Mouse (Mus musculus) CD8-positive naive resting alpha-beta T cell, adult 2 months (primary cell): ENCODE results near the gene Anks1b.
"Not testable (repeated sequence)": the region's sequence is repeated elsewhere in the genome, so short reads cannot be mapped to it uniquely, and the experiment has no call there.

Experiments
- DNase-seq, 2 experiments: peaks; one replicate each; pipeline ENCODE4 v3.0.0; 2022; ENCODE audit warnings: low read depth in 2 of 2, low spot score in 2 of 2

Gene Anks1b

GRCm38 (mm10) chr10:90546635-90547034, 673.3 kb downstream of the Anks1b start:
- DNase-seq: no peak

GRCm38 (mm10) chr10:90562906-90563305, 689.6 kb downstream of the Anks1b start:
- no peak for DNase-seq

GRCm38 (mm10) chr10:90576191-90577098, 703.1 kb downstream of the Anks1b start:
- DNase-seq: no peak

- no peak for DNase-seq
These were observed 703.8 kb downstream of the Anks1b start for GRCm38 (mm10) chr10:90577099-90577461.

GRCm38 (mm10) chr10:90577777-90578176, 704.5 kb downstream of the Anks1b start:
- DNase-seq: no peak

- no peak for DNase-seq
These were observed 706.7 kb downstream of the Anks1b start for GRCm38 (mm10) chr10:90579970-90580369.

- DNase-seq: no peak
These were observed 710.7 kb downstream of the Anks1b start for GRCm38 (mm10) chr10:90584052-90584451.

GRCm38 (mm10) chr10:90596142-90596541, 722.8 kb downstream of the Anks1b start:
- DNase-seq: no peak

- no peak for DNase-seq
These were observed 723.3 kb downstream of the Anks1b start for GRCm38 (mm10) chr10:90596576-90596975.

- no peak for DNase-seq
These were observed 725.8 kb downstream of the Anks1b start for GRCm38 (mm10) chr10:90599149-90599548.

- DNase-seq: no peak
These were observed 726.6 kb downstream of the Anks1b start for GRCm38 (mm10) chr10:90599726-90600531.

GRCm38 (mm10) chr10:90607586-90607985, 734.3 kb downstream of the Anks1b start:
- no peak for DNase-seq

GRCm38 (mm10) chr10:90609437-90609836, 736.1 kb downstream of the Anks1b start:
- no peak for DNase-seq

GRCm38 (mm10) chr10:90613051-90613450, 739.7 kb downstream of the Anks1b start:
- no peak for DNase-seq

GRCm38 (mm10) chr10:90615196-90615595, 741.9 kb downstream of the Anks1b start:
- DNase-seq: no peak

- DNase-seq: no peak
These were observed 743.3 kb downstream of the Anks1b start for GRCm38 (mm10) chr10:90616622-90617021.

GRCm38 (mm10) chr10:90617664-90618296, 744.5 kb downstream of the Anks1b start:
- no peak for DNase-seq

- no peak for DNase-seq
These were observed 754.2 kb downstream of the Anks1b start for GRCm38 (mm10) chr10:90627532-90627931.

- no peak for DNase-seq
These were observed 756.9 kb downstream of the Anks1b start for GRCm38 (mm10) chr10:90630099-90630698.

- DNase-seq: not testable (repeated sequence)
These were observed 757.5 kb downstream of the Anks1b start for GRCm38 (mm10) chr10:90630794-90631193.

GRCm38 (mm10) chr10:90637352-90637751, 764.0 kb downstream of the Anks1b start:
- no peak for DNase-seq
